In the genomic region with DNA sequence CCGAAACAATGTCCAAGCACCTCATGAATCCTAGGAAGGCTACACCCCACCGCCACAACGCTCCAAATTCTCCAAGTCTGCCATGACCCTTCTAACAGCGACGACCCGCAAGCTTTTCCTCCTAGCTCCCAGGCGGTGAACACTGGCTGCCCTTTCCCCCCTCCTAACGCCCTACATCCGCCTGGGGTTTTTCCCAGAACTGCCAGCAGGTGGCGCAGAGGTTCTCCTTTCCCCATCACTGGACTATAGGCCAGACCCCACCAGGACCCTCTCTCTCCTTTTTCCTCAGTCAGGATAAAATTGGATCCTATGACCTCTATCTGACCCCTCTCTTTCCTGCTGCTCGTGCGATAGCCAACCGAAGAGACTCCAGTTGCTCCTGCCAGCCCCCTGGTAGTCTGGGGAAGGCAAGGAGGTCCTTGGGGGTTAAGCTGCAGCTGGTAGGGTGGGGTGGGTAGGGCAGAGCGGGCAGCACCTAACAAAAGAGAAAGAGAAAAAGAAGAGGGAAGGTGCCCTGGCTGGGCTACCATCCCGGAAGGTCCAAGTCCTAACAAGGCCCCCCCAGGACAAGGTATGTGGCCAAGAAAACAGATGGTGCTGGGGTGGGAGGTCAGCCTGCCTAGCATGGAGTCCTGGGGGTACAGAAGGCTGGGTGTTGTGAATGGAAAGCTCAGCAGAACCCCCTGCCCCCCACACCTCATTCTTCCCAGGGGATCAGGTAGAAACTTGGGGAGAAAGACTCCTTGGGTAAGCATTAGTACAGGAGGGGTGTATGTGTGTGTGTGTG, we compare ENCODE assay signal across 8 mouse cellular contexts. TPM values are rescaled to one million over a fixed set of nuclear protein-coding genes. Genes with fewer than 3 reads are reported as not detected.
A peak's percentile ranks its signal among the peaks of the same experiment; 100 is the strongest.
DNase-seq lines count a peak whose midpoint lies in the region; ATAC-seq lines count a peak whose summit lies in the region.

No protein-coding gene starts in this region.

- no peak overlapping the region for H3K4me3 ChIP-seq in forebrain, embryonic 13.5 days
- H3K4me3 ChIP-seq in hindbrain, embryonic 10.5 days = peak overlapping the region; percentile 26; the same call in 1 of the 2 replicates
- H3K4me3 ChIP-seq in limb, embryonic 12.5 days (replicated peaks) = 0 out of 2 replicates have a peak overlapping the region, but pooled peaks have one; percentile 7
- H3K4me3 ChIP-seq in midbrain, embryonic 12.5 days = no peak overlapping the region

- peaks cover 28% of the 10 kb centered on the region for H3K4me1 ChIP-seq in forebrain, embryonic 13.5 days
- H3K4me1 ChIP-seq in hindbrain, embryonic 10.5 days (replicated peaks) = peaks cover 43% of the 10 kb centered on the region
- H3K4me1 ChIP-seq in limb, embryonic 12.5 days (replicated peaks) = peaks cover 35% of the 10 kb centered on the region
- peaks cover 31% of the 10 kb centered on the region for H3K4me1 ChIP-seq in midbrain, embryonic 12.5 days

- H3K4me2 ChIP-seq in forebrain, embryonic 13.5 days = 0 out of 2 replicates have a peak overlapping the region, but pooled peaks have one; percentile 27
- H3K4me2 ChIP-seq in limb, embryonic 12.5 days = peak overlapping the region; percentile 45
- H3K4me2 ChIP-seq in midbrain, embryonic 12.5 days (replicated peaks) = peak overlapping the region; percentile 21; the same call in 1 of the 2 replicates

- 11% methylated on average over 15 of the region's 15 CpGs for WGBS in forebrain, embryonic 13.5 days
- 10% methylated on average over 15 of the region's 15 CpGs for WGBS in hindbrain, embryonic 10.5 days
- WGBS in limb, embryonic 12.5 days = 8% methylated on average over 15 of the region's 15 CpGs
- WGBS in midbrain, embryonic 12.5 days = 10% methylated on average over 15 of the region's 15 CpGs

- H3K36me3 ChIP-seq in forebrain, embryonic 13.5 days (ENCODE audit: poor library complexity, severe bottlenecking) = no peaks in the 10 kb centered on the region
- no peaks in the 10 kb centered on the region for H3K36me3 ChIP-seq in hindbrain, embryonic 10.5 days
- peaks cover 5% of the 10 kb centered on the region; the same call in 1 of the 2 replicates for H3K36me3 ChIP-seq in limb, embryonic 12.5 days
- no peaks in the 10 kb centered on the region for H3K36me3 ChIP-seq in midbrain, embryonic 12.5 days
- H3K36me3 ChIP-seq in splenic B cell, adult 2 months (ENCODE audit: control insufficient read depth, insufficient read depth, low read length, poor library complexity, severe bottlenecking) = no peaks in the 10 kb centered on the region

- no peaks in the 10 kb centered on the region for H3K9me3 ChIP-seq in forebrain, embryonic 13.5 days (replicated peaks)
- H3K9me3 ChIP-seq in hindbrain, embryonic 10.5 days = no peaks in the 10 kb centered on the region
- no peaks in the 10 kb centered on the region for H3K9me3 ChIP-seq in limb, embryonic 12.5 days
- H3K9me3 ChIP-seq in midbrain, embryonic 12.5 days = no peaks in the 10 kb centered on the region

- H3K27ac ChIP-seq in forebrain, embryonic 13.5 days = no peak overlapping the region
- peak overlapping the region; percentile 17; the same call in 1 of the 2 replicates for H3K27ac ChIP-seq in hindbrain, embryonic 10.5 days
- no peak overlapping the region for H3K27ac ChIP-seq in limb, embryonic 12.5 days
- H3K27ac ChIP-seq in midbrain, embryonic 12.5 days (replicated peaks) = no peak overlapping the region

- peak; percentile 78 to 85 for DNase-seq in layer of hippocampus, postnatal 10 days (ENCODE audit: low spot score in 2 of 2)
- no peak for DNase-seq in layer of hippocampus, adult 9-10 months (ENCODE audit: low spot score)
- DNase-seq in hindbrain, embryonic 10.5 days (ENCODE audit: low spot score) = peak; percentile 90
- peak; percentile 78 for DNase-seq in splenic B cell, adult 2 months (ENCODE audit: low read depth, low spot score)

- H3K9ac ChIP-seq in forebrain, embryonic 13.5 days = no peak overlapping the region
- H3K9ac ChIP-seq in limb, embryonic 12.5 days (replicated peaks) = no peak overlapping the region
- no peak overlapping the region for H3K9ac ChIP-seq in midbrain, embryonic 12.5 days (replicated peaks)

- peak; percentile 34; the same call in 1 of the 2 replicates for ATAC-seq in cerebellum, adult (ENCODE audit: insufficient number of reproducible peaks, low FRiP score, low TSS enrichment)
- 0 out of 2 replicates have a peak, but pooled peaks have one; percentile 41 for ATAC-seq in forebrain, embryonic 13.5 days
- ATAC-seq in limb, embryonic 12.5 days (ENCODE audit: insufficient number of reproducible peaks, insufficient read depth, low FRiP score, low TSS enrichment, low read depth) = no peak
- no peak; the same call in 1 of the 2 replicates for ATAC-seq in midbrain, embryonic 12.5 days (ENCODE audit: low FRiP score, low read depth)

- peaks cover 51% of the 10 kb centered on the region for H3K27me3 ChIP-seq in forebrain, embryonic 13.5 days
- H3K27me3 ChIP-seq in hindbrain, embryonic 10.5 days (ENCODE audit: insufficient read depth, poor library complexity, severe bottlenecking) = peaks cover 77% of the 10 kb centered on the region
- H3K27me3 ChIP-seq in limb, embryonic 12.5 days = peaks cover 43% of the 10 kb centered on the region
- H3K27me3 ChIP-seq in midbrain, embryonic 12.5 days = peaks cover 73% of the 10 kb centered on the region
- no peaks in the 10 kb centered on the region for H3K27me3 ChIP-seq in splenic B cell, adult 2 months (ENCODE audit: control insufficient read depth, insufficient read depth, low read length, poor library complexity, severe bottlenecking)

RNA-seq across cellular contexts. Expression of a gene that starts 1.8 kb away (rescaled TPM):
- 10 to 100 TPM; 41.4 to 42.9 TPM for total RNA-seq in layer of hippocampus, postnatal 10 days (2021)
- 0.93 and 1.1 TPM in 2 replicates for polyA plus RNA-seq in forebrain, embryonic 13.5 days (2015; fragmentation: Nextera tagmentation; extraction: Ambion mirVana)
- 0.72 and 1.8 TPM in 2 replicates for polyA plus RNA-seq in hindbrain, embryonic 10.5 days (2016; fragmentation: Nextera tagmentation; extraction: Ambion mirVana)
- 11.3 and 11.6 TPM in 2 replicates for polyA plus RNA-seq in limb, embryonic 12.5 days (2016; fragmentation: Nextera tagmentation; extraction: Ambion mirVana)
- polyA plus RNA-seq in midbrain, embryonic 12.5 days (2016; fragmentation: Nextera tagmentation; extraction: Ambion mirVana) = 1.3 and 1.8 TPM in 2 replicates

RNA-seq across cellular contexts. Expression of a gene that starts 13.2 kb away (rescaled TPM):
- total RNA-seq in layer of hippocampus, postnatal 10 days (2021) = 100 to 1,000 TPM; 910 to 956 TPM
- 19.6 and 20.4 TPM in 2 replicates for polyA plus RNA-seq in forebrain, embryonic 13.5 days (2015; fragmentation: Nextera tagmentation; extraction: Ambion mirVana)
- 2.6 and 4.7 TPM in 2 replicates for polyA plus RNA-seq in hindbrain, embryonic 10.5 days (2016; fragmentation: Nextera tagmentation; extraction: Ambion mirVana)
- polyA plus RNA-seq in limb, embryonic 12.5 days (2016; fragmentation: Nextera tagmentation; extraction: Ambion mirVana) = 0.55 and 0.83 TPM in 2 replicates
- 3.6 and 4.0 TPM in 2 replicates for polyA plus RNA-seq in midbrain, embryonic 12.5 days (2016; fragmentation: Nextera tagmentation; extraction: Ambion mirVana)

RNA-seq across cellular contexts. Expression of a gene that starts 29.6 kb away (rescaled TPM):
- not detected for total RNA-seq in layer of hippocampus, postnatal 10 days (2021)
- polyA plus RNA-seq in forebrain, embryonic 13.5 days (2015; fragmentation: Nextera tagmentation; extraction: Ambion mirVana) = not detected in 2 replicates
- polyA plus RNA-seq in hindbrain, embryonic 10.5 days (2016; fragmentation: Nextera tagmentation; extraction: Ambion mirVana) = 2.5 and 5.1 TPM in 2 replicates
- 4.2 and 4.3 TPM in 2 replicates for polyA plus RNA-seq in limb, embryonic 12.5 days (2016; fragmentation: Nextera tagmentation; extraction: Ambion mirVana)
- 0.51 and 0.63 TPM in 2 replicates for polyA plus RNA-seq in midbrain, embryonic 12.5 days (2016; fragmentation: Nextera tagmentation; extraction: Ambion mirVana)

RNA-seq across cellular contexts. Expression of a gene that starts 54.5 kb away (rescaled TPM):
- total RNA-seq in layer of hippocampus, postnatal 10 days (2021) = 10 to 100 TPM; 36.8 to 37.0 TPM
- 15.6 and 19.1 TPM in 2 replicates for polyA plus RNA-seq in forebrain, embryonic 13.5 days (2015; fragmentation: Nextera tagmentation; extraction: Ambion mirVana)
- 21.5 and 26.3 TPM in 2 replicates for polyA plus RNA-seq in hindbrain, embryonic 10.5 days (2016; fragmentation: Nextera tagmentation; extraction: Ambion mirVana)
- 31.2 and 32.7 TPM in 2 replicates for polyA plus RNA-seq in limb, embryonic 12.5 days (2016; fragmentation: Nextera tagmentation; extraction: Ambion mirVana)
- polyA plus RNA-seq in midbrain, embryonic 12.5 days (2016; fragmentation: Nextera tagmentation; extraction: Ambion mirVana) = 28.4 and 31.3 TPM in 2 replicates

RNA-seq across cellular contexts. Expression of a gene that starts 54.6 kb away (rescaled TPM):
- 100 to 1,000 TPM in 1 of 2 experiments, 10 to 100 TPM in 1; 99.0 to 109 TPM for total RNA-seq in layer of hippocampus, postnatal 10 days (2021)
- polyA plus RNA-seq in forebrain, embryonic 13.5 days (2015; fragmentation: Nextera tagmentation; extraction: Ambion mirVana) = 100 and 106 TPM in 2 replicates
- polyA plus RNA-seq in hindbrain, embryonic 10.5 days (2016; fragmentation: Nextera tagmentation; extraction: Ambion mirVana) = 104 and 109 TPM in 2 replicates
- 78.7 and 80.2 TPM in 2 replicates for polyA plus RNA-seq in limb, embryonic 12.5 days (2016; fragmentation: Nextera tagmentation; extraction: Ambion mirVana)
- 104 and 108 TPM in 2 replicates for polyA plus RNA-seq in midbrain, embryonic 12.5 days (2016; fragmentation: Nextera tagmentation; extraction: Ambion mirVana)

Comparison
In these comparisons a context has a peak if more than half of its experiments do, and no peak if none do; other contexts are left out.
1. ATAC-seq: peak in cerebellum, adult (single experiment) and forebrain, embryonic 13.5 days (single experiment); none in limb, embryonic 12.5 days (single experiment) and midbrain, embryonic 12.5 days (single experiment).
2. H3K4me3 ChIP-seq: peak in hindbrain, embryonic 10.5 days (single experiment) and limb, embryonic 12.5 days (single experiment); none in forebrain, embryonic 13.5 days (single experiment) and midbrain, embryonic 12.5 days (single experiment).
3. Peak in every context shown above with its lines, with median percentiles within 50 percentile points of each other: H3K4me2 ChIP-seq.